Mouse (Mus musculus): ENCODE measurements around the gene Sema4d. TPM values are rescaled to one million over a fixed set of nuclear protein-coding genes. Genes with fewer than 3 reads are reported as not detected.

Gene Sema4d
- polyA plus RNA-seq, 1 experiment from 2014 or later, result 7.1 TPM

DNA sequence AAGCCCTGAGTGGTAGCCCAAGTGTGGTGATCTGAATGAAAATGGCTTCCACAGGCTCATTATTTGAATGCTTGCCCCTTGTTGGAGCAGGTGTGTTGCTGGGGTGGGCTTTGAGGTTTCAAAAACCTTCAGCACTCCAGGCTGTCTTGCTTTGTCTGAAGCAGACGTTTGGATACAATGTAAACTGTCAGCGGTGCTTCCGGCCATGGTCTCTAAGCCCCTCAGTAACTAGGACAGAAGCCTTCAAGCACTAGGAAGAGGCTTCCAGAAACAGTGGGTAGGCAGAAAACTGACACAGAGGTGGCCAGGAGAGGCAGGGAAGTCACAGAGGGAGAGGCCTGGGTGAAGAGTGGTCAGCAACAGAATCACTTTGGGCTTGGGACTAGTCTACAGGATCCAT lies 49.7 kb downstream of the Sema4d start:
- Histone ChIP-seq H3K27me3 (no peaks in the 10 kb centered on the region), H3K4me3 (replicated peaks) (no peak overlapping the region), H3K27ac (no peak overlapping the region), H3K9me3 (no peaks in the 10 kb centered on the region), H3K36me3 (no peaks in the 10 kb centered on the region), H3K4me1 (replicated peaks) (peaks cover 3% of the 10 kb centered on the region; the same call in 1 of the 2 replicates), H3K9ac (replicated peaks) (no peak overlapping the region), H3K4me2 (replicated peaks) (no peak overlapping the region)
- 73% methylated on average over 3 of the region's 3 CpGs for WGBS
- ATAC-seq, result no peak

DNA sequence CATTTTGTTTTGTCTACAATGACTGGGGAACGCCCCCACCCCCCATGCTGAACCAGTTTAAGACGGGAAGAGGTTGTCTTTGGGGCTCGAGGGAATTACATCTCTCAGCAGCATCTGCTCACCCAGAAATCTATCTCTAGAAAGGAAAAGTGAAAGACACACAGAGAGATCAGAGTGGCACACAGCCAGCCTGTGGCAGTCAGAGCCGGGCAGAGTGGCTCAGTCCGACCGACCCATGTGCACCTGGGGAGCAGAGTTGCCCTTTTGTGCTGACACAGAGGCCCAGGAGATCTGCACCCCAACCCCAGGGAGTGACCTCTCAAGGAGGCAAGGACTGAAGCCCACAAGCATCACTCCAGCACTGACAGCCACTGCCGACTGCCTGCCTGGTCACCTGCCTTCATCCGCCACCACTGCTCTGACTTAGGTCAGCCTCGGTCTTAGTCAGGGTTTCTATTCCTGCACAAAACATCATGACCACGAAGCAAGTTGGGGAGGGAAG lies 50.9 kb downstream of the Sema4d start:
- H3K4me2 ChIP-seq (replicated peaks), result no peak overlapping the region
- H3K36me3 ChIP-seq, result no peaks in the 10 kb centered on the region
- H3K9me3 ChIP-seq, result no peaks in the 10 kb centered on the region
- H3K27me3 ChIP-seq, result no peaks in the 10 kb centered on the region
- ATAC-seq, result no peak
- H3K4me3 ChIP-seq (replicated peaks), result no peak overlapping the region
- WGBS, result 84% methylated on average over 10 of the region's 10 CpGs
- H3K27ac ChIP-seq, result no peak overlapping the region
- no peak overlapping the region for H3K9ac ChIP-seq (replicated peaks)
- H3K4me1 ChIP-seq (replicated peaks), result peaks cover 5% of the 10 kb centered on the region

DNA sequence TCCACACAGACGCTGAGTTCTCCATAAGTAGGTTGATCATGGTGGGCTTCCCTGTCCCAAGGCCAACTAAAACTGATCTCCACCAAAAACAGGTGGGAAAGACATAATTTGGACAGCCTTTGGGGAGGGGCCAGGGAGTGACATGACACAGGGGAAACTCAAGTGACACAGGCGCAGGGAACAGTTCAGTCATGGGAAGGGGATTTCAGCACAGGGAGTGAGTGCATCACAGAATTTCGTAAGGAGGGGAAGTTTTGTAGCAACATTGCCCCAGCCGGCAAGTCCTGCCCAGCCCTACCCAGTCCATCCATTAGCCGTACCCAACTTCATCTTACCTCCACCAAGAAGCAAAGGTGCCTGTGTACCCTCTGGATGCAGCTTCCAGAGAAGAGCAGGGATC lies 52.8 kb downstream of the Sema4d start:
- no peak for ATAC-seq
- no peak overlapping the region for H3K9ac ChIP-seq (replicated peaks)
- H3K9me3 ChIP-seq, result no peaks in the 10 kb centered on the region
- H3K4me1 ChIP-seq (replicated peaks), result peaks cover 6% of the 10 kb centered on the region
- 89% methylated on average over 5 of the region's 5 CpGs for WGBS
- H3K4me3 ChIP-seq (replicated peaks), result no peak overlapping the region
- no peaks in the 10 kb centered on the region for H3K27me3 ChIP-seq
- H3K4me2 ChIP-seq (replicated peaks), result no peak overlapping the region
- H3K36me3 ChIP-seq, result no peaks in the 10 kb centered on the region
- H3K27ac ChIP-seq, result no peak overlapping the region

DNA sequence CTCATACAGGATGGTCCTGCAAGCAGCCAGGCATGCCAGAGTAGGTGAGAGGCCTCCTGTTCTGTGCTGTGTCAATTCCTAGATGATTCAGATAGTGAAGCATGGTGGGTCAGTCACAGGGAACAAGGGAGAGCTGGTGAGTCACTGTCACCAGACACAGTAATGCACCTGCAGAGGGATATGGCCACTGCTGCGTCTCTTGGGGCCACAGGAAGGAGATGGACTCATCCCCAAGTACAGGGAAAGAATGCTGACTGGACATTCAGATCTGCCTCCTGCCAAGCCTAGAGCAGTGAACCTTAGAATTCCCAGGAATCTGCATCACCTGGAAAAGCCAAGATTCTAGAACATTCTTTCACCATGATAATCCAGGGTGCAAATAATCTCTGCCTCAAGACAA lies 53.8 kb downstream of the Sema4d start:
- no peak overlapping the region for H3K27ac ChIP-seq
- no peak overlapping the region for H3K4me3 ChIP-seq (replicated peaks)
- H3K9me3 ChIP-seq, result no peaks in the 10 kb centered on the region
- WGBS, result 96% methylated on average over 1 of the region's 1 CpGs
- no peaks in the 10 kb centered on the region for H3K27me3 ChIP-seq
- ATAC-seq, result no peak
- peaks cover 6% of the 10 kb centered on the region for H3K4me1 ChIP-seq (replicated peaks)
- no peak overlapping the region for H3K4me2 ChIP-seq (replicated peaks)
- H3K36me3 ChIP-seq, result no peaks in the 10 kb centered on the region
- H3K9ac ChIP-seq (replicated peaks), result no peak overlapping the region

DNA sequence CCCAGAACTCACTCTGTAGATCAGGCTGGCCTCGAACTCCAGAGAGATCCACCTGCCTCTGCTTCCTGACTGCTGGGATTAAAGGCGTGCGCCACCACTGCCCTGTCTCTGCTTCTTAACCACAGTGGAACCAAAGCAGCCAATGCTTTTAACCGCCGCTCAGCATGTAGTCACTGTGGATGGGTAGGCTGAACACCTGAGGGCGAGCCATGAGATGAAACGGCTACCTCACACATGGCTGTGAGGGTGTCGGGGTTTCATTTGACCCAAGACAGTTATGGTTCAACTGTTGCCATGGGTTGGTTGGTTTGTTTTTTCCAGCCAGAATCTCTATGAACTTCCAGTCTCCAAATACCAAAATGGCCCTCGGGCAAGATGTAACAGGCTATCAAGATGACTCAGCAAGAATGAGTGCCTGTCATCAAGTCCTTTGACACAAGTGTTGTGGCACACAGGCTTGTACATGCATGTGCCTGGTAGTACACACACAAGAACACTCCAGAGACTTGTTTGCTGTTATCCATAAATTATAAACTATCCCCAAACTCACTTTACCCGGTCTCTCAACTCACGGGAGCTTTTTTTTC lies 54.9 kb downstream of the Sema4d start:
- Histone ChIP-seq H3K9me3 (no peaks in the 10 kb centered on the region), H3K4me2 (replicated peaks) (no peak overlapping the region), H3K9ac (replicated peaks) (no peak overlapping the region), H3K4me3 (replicated peaks) (no peak overlapping the region), H3K4me1 (replicated peaks) (peaks cover 6% of the 10 kb centered on the region), H3K27ac (no peak overlapping the region), H3K27me3 (no peaks in the 10 kb centered on the region), H3K36me3 (no peaks in the 10 kb centered on the region)
- 93% methylated on average over 11 of the region's 11 CpGs for whole genome bisulfite sequencing
- ATAC-seq, result no peak

DNA sequence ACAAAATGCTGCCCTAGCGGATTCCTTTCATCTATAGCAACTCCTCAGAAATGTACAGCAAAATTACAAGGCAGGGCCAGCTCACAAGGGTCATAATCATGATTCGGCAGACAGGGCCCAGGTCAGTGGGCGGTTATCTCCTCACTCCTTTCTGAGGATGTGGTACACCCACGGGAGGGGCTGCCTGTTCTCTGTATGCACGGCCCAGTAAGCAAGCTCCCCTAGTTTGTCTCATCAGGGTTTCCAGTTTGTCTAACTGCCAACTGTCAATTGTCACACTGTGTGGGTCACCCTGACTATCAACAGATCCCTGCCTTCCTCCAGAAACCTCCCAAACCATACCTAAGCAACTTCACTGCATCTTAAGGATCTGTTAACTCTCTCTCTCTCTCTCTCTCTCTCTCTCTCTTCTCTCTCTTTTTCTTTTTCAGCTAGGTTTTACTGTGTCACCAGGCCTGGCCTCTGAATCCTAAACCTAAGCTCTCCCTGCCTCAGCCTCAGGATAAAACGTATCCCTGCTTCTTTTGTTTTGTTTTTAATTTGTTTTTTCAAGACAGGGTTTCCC lies 55.5 kb downstream of the Sema4d start:
- WGBS, result 53% methylated on average over 6 of the region's 6 CpGs
- Histone ChIP-seq H3K27me3 (no peaks in the 10 kb centered on the region), H3K9me3 (no peaks in the 10 kb centered on the region), H3K9ac (replicated peaks) (no peak overlapping the region), H3K27ac (no peak overlapping the region), H3K4me1 (replicated peaks) (peaks cover 6% of the 10 kb centered on the region), H3K36me3 (no peaks in the 10 kb centered on the region), H3K4me3 (replicated peaks) (no peak overlapping the region), H3K4me2 (replicated peaks) (no peak overlapping the region)
- ATAC-seq, result no peak

DNA sequence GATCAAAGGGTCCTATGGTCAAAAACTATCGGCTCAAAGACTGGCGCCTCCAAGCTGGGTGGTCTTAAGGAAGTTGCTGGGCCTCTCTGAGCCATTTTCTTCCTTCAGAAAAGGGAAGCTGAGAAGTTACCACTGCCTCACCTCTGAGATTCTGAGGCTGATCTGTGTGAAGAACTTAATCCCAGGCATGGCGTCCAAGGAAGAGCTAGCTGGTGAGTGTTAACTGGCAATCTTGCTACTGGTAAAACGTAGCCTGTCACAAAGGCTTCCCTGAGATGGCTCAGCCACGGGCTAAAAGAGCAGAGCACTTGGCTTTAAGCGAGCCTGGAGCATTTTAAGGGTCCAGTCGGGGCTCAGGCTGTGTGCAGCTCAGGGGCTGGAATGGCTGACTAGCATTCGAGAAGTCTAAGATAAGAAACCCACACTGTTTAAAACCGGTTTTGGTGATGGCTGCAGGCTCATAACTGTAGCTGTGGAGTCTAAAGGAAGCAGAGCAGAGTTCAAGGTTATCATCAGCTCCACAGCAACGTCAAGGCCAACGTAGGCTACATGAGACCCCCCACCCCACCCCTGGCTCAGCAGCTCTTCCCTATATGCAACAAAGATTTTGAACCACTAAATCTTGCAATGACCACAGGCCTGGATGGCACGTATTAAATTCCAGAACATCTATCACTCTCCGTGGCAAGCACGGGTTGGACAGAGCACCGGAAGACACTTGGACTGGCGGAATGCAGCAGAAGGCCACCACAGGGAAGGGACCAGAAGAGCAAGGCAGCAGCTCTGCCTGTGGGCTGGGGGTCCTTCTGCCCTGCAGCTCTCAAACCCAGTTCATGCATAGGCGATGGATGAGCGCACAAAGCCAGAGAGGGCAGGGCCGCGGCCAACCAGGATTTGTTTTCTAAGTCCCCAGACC lies 56.3 kb downstream of the Sema4d start:
- no peak overlapping the region for H3K9ac ChIP-seq (replicated peaks)
- no peaks in the 10 kb centered on the region for H3K9me3 ChIP-seq
- no peak for ATAC-seq
- no peak overlapping the region for H3K4me3 ChIP-seq (replicated peaks)
- H3K27ac ChIP-seq, result no peak overlapping the region
- peaks cover 12% of the 10 kb centered on the region for H3K4me1 ChIP-seq (replicated peaks)
- H3K36me3 ChIP-seq, result no peaks in the 10 kb centered on the region
- no peak overlapping the region for H3K4me2 ChIP-seq (replicated peaks)
- 60% methylated on average over 20 of the region's 20 CpGs for WGBS
- no peaks in the 10 kb centered on the region for H3K27me3 ChIP-seq

DNA sequence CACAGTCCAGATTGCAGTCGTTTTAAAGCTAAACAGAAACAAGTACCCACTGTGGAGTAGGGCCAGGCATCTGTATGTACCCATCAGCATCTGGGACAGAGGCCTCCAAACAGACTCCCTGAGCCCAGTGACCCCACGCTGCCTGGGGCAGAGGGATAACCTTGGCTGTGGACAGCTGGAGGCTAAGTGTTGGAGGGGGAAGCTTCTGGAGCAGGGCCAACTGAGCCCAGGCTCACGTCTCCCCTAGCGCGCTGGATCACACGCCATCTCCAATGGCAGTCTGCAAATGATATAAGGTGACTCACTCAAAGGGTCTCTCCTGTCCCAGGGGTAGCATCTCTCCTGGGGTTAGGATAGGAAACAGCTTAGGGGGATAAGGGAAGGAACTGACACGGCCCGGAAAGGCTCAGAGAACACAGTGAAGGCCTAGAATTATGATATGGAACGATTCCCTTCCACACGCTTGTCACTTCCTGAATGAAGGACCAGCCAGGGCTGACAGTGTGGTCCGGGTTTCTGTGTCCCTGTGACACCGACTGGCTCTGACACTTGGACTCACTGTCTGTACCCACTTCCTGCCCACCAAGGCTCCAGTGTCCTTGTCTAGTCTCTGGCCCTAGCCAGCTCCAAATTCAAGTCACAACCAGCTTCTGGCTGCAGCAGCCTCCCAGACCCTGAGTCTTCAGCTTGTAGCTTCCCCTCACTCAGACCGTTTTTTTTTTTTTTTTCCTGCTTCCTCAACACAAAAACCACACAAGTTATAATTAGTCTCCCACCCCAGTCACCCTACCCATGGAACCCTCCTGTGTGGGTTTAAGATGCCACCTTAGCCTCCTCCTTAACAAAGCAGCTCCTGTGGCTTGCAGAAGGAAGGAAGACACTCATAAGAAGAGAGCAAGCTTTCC lies 57.3 kb downstream of the Sema4d start:
- Histone ChIP-seq H3K4me3 (replicated peaks) (no peak overlapping the region), H3K9me3 (no peaks in the 10 kb centered on the region), H3K36me3 (no peaks in the 10 kb centered on the region), H3K27me3 (no peaks in the 10 kb centered on the region), H3K4me1 (replicated peaks) (peaks cover 22% of the 10 kb centered on the region), H3K9ac (replicated peaks) (no peak overlapping the region), H3K27ac (no peak overlapping the region), H3K4me2 (replicated peaks) (no peak overlapping the region)
- 84% methylated on average over 13 of the region's 13 CpGs for WGBS
- no peak for ATAC-seq

DNA sequence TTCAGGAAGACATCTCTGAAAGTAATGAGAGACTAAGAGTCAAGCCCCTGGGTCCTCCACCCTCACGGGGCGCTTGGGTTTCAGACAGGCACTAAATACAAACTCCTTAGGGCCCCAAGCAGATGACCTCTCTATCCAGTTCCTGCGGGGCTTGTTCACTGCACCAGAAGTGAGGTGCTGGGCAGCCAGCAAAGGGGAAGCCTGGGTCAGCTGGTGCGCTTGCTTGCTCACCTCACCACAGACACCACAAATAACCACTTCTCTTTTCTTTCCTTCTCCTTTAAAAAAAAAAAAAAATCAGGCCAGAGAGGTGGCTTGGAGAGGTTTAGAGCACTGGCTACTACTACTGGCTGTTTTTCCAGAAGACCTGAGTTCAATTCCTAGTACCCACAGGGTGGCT lies 59.0 kb downstream of the Sema4d start:
- Histone ChIP-seq H3K4me2 (replicated peaks) (no peak overlapping the region), H3K27me3 (no peaks in the 10 kb centered on the region), H3K9ac (replicated peaks) (no peak overlapping the region), H3K36me3 (no peaks in the 10 kb centered on the region), H3K4me3 (replicated peaks) (no peak overlapping the region), H3K27ac (no peak overlapping the region), H3K9me3 (no peaks in the 10 kb centered on the region), H3K4me1 (replicated peaks) (peaks cover 33% of the 10 kb centered on the region)
- ATAC-seq, result no peak
- WGBS, result 97% methylated on average over 4 of the region's 4 CpGs

DNA sequence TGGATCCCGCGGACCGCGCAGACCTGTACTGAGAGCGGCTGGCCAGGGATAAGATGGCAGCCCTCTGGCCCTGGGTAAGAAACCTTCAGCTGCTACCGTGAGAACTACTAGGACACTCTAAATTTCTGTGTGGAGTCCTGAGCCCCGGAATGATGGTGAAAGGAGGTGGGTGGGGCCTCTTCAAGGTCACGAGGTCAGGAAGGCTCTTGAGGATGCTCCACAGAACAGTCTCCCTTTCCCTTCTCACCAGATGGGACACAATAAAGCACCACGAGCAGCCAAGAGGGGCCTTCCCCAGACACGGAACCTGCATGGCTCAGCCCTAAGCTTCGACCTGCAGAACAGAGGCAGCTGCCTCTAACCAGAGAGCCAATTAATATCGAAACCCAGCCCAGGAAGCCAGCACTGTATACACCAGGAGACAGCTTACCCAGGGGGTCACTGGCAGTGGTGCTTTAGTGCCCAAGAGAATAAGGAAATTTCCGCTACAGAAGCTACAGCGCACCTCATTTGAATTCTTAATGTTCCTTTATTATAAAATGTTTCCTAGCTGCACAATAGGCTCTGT lies 61.4 kb downstream of the Sema4d start:
- 51% methylated on average over 14 of the region's 14 CpGs for WGBS
- Histone ChIP-seq H3K9me3 (no peaks in the 10 kb centered on the region), H3K4me1 (replicated peaks) (peaks cover 33% of the 10 kb centered on the region), H3K9ac (replicated peaks) (no peak overlapping the region), H3K27me3 (no peaks in the 10 kb centered on the region), H3K4me3 (replicated peaks) (no peak overlapping the region), H3K27ac (0 out of 2 replicates have a peak overlapping the region, but pooled peaks have one; percentile 35), H3K36me3 (no peaks in the 10 kb centered on the region), H3K4me2 (replicated peaks) (no peak overlapping the region)
- ATAC-seq, result 0 out of 2 replicates have a peak, but pooled peaks have one; percentile 29

DNA sequence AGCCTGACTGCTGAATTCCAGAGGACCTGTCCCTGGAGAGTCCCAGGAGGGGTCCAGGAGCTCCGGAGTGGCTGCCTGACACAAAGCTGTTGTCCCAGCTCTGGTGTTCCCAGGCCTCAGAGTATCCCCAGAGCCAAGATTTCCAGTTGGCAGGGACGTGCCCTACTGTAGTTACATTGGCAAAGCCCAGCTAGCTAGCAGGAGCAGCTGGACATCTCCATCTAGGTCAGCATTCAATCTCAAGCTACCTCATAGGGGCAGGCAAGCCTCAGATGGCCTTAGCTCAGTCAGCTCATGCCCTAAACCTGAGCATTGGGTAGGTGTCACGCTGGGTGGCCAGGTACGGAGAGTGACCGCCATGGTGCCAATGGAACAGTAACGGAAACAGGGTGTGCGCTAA lies 62.1 kb downstream of the Sema4d start:
- Histone ChIP-seq H3K9me3 (no peaks in the 10 kb centered on the region), H3K9ac (replicated peaks) (no peak overlapping the region), H3K4me3 (replicated peaks) (no peak overlapping the region), H3K27ac (no peak overlapping the region), H3K4me2 (replicated peaks) (no peak overlapping the region), H3K4me1 (replicated peaks) (peaks cover 33% of the 10 kb centered on the region), H3K36me3 (no peaks in the 10 kb centered on the region), H3K27me3 (no peaks in the 10 kb centered on the region)
- no peak for ATAC-seq
- 94% methylated on average over 7 of the region's 7 CpGs for WGBS

All from midbrain, embryonic 13.5 days (tissue).